Mouse (Mus musculus): Measurements from ENCODE around the gene Bcl6.

Bcl6 gene

DNA sequence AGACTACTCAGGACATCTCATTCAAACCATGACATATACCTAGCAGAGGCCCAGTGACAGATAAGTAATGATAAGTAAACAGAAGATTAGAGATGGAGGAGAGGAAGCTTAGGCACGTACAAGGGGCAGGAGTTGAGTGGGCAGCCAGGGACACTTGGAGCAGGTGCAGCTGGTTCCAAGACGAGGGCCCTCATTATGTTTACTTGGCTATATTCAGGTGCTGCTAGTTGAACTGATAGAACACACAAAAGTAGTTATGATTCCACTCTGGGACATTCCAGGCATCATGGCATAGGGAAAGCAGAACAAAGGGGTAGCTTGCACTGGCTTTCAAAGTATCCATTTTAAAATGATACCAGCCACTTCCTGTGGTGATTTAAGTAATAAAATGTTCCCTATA lies 54.3 kb downstream of the Bcl6 start:
- H3K4me1 ChIP-seq (replicated peaks; ENCODE audit: low read depth, low read length): peaks cover 10% of the 10 kb centered on the region

DNA sequence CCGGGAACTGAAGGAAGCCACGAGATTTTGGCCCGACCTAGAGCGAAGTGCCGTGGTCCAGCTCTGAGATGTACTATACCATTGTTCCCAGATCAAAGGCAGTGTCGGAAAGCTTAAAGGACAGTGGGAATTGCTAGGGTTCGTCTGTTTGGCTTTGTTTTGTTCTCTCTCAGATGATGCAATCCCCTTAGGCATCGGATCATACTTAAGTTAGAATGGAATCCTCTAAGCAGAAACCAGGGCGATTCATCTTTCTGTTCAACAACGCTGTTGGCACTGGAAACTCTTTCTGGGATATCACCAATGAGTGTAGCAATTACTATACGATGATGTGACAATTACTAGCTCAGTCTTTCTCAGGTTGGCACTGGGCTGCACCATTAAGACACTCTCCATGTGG lies 56.4 kb downstream of the Bcl6 start, which contains the start of gene Rtp2:
Gene Rtp2, minus strand, starts transcription at position 101 of the 400 bp plus-strand sequence.
- 0 out of 2 replicates have a peak, but pooled peaks cover 4% of the 10 kb centered on the region for H3K27me3 ChIP-seq (ENCODE audit: insufficient read depth, low read length)
- peaks cover 15% of the 10 kb centered on the region for H3K9me3 ChIP-seq (ENCODE audit: low read length)
- H3K4me1 ChIP-seq (replicated peaks; ENCODE audit: low read depth, low read length): peaks cover 12% of the 10 kb centered on the region
- H3K36me3 ChIP-seq (ENCODE audit: insufficient read depth, low read length): no peaks in the 10 kb centered on the region
- H3K4me3 ChIP-seq (replicated peaks; ENCODE audit: low read length): no peak within 1 kb of the TSS
- no peak for TF ChIP-seq NANOG (IDR thresholded peaks at IDR 0.05; ENCODE audit: borderline replicate concordance, low read length)
- TF ChIP-seq POU5F1 (IDR thresholded peaks at IDR 0.05; ENCODE audit: borderline replicate concordance, low read length): no peak
- no peak for TF ChIP-seq CTCF (conservative IDR thresholded peaks at IDR 0.05; ENCODE audit: low read length)

More for the DNA sequence above, 54.3 kb downstream of the Bcl6 start:
- Histone ChIP-seq H3K27me3 (ENCODE audit: insufficient read depth, low read length) (0 out of 2 replicates have a peak, but pooled peaks cover 4% of the 10 kb centered on the region), H3K4me3 (replicated peaks; ENCODE audit: low read length) (no peak overlapping the region), H3K9me3 (ENCODE audit: low read length) (no peaks in the 10 kb centered on the region), H3K36me3 (ENCODE audit: insufficient read depth, low read length) (no peaks in the 10 kb centered on the region)
- no peak for TF ChIP-seq NANOG (IDR thresholded peaks at IDR 0.05; ENCODE audit: borderline replicate concordance, low read length)
- TF ChIP-seq POU5F1 (IDR thresholded peaks at IDR 0.05; ENCODE audit: borderline replicate concordance, low read length): no peak
- TF ChIP-seq CTCF (conservative IDR thresholded peaks at IDR 0.05; ENCODE audit: low read length): no peak

DNA sequence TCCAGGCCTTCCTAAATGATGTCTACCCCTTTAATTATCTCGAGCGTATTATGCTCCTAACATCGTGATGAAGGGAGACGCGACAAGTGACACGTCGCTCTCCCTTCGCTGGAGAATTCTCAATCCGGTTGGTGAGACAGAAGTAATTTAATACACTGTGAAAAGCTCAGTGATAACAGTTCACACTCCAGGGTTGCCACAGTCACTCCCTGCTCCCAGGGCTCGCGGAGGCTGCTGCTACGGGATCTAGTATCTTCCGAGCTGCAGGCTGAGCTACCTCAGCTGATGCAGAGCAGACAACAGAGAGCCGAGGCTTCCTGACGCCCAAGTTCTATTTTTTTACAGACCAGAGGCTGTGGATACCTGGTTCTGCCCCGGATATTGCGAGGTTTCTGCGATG lies 57.4 kb downstream of the Bcl6 start:
- no peak overlapping the region for H3K4me3 ChIP-seq (replicated peaks; ENCODE audit: low read length)
- TF ChIP-seq CTCF (conservative IDR thresholded peaks at IDR 0.05; ENCODE audit: low read length) (no peak), POU5F1 (IDR thresholded peaks at IDR 0.05; ENCODE audit: borderline replicate concordance, low read length) (no peak), NANOG (IDR thresholded peaks at IDR 0.05; ENCODE audit: borderline replicate concordance, low read length) (no peak)
- H3K36me3 ChIP-seq (ENCODE audit: insufficient read depth, low read length): no peaks in the 10 kb centered on the region
- 0 out of 2 replicates have a peak, but pooled peaks cover 4% of the 10 kb centered on the region for H3K27me3 ChIP-seq (ENCODE audit: insufficient read depth, low read length)
- peaks cover 19% of the 10 kb centered on the region for H3K4me1 ChIP-seq (replicated peaks; ENCODE audit: low read depth, low read length)
- peaks cover 26% of the 10 kb centered on the region for H3K9me3 ChIP-seq (ENCODE audit: low read length)

DNA sequence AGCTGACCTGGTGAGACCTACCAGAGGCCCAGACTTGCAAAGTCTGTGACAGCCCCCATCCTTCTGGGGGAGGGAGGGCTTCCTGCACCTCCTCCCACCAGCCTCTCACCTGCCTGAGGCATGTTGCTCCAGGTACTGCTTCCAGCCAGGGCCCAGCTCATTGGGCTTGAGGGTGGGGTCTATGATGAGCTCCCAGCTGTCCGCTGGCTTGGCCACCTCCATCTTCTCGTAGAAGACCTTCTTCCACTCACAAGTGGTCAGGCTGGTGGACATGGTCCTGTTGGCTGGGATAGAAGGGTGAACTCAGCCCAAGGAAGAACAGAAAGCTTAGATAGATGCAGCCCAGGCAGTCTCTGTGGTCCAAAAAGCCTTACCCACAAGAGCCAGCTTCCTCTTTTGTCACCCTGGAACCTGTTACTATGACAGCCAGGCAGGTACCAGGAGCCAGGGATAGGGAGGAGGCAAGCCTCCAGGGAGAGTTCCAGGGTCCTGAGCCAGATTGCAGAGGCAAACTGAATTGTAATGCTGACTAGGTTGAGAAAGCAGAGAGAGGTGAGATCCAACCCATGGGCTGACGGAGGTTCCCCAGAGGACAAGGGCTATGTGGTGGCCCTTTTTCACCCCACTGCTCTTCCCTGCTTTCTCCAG lies 58.1 kb downstream of the Bcl6 start:
- peaks cover 19% of the 10 kb centered on the region for H3K4me1 ChIP-seq (replicated peaks; ENCODE audit: low read depth, low read length)
- no peak overlapping the region for H3K4me3 ChIP-seq (replicated peaks; ENCODE audit: low read length)
- TF ChIP-seq POU5F1 (IDR thresholded peaks at IDR 0.05; ENCODE audit: borderline replicate concordance, low read length) (no peak), CTCF (conservative IDR thresholded peaks at IDR 0.05; ENCODE audit: low read length) (no peak), NANOG (IDR thresholded peaks at IDR 0.05; ENCODE audit: borderline replicate concordance, low read length) (no peak)
- 0 out of 2 replicates have a peak, but pooled peaks cover 4% of the 10 kb centered on the region for H3K27me3 ChIP-seq (ENCODE audit: insufficient read depth, low read length)
- H3K36me3 ChIP-seq (ENCODE audit: insufficient read depth, low read length): no peaks in the 10 kb centered on the region
- peaks cover 32% of the 10 kb centered on the region for H3K9me3 ChIP-seq (ENCODE audit: low read length)

DNA sequence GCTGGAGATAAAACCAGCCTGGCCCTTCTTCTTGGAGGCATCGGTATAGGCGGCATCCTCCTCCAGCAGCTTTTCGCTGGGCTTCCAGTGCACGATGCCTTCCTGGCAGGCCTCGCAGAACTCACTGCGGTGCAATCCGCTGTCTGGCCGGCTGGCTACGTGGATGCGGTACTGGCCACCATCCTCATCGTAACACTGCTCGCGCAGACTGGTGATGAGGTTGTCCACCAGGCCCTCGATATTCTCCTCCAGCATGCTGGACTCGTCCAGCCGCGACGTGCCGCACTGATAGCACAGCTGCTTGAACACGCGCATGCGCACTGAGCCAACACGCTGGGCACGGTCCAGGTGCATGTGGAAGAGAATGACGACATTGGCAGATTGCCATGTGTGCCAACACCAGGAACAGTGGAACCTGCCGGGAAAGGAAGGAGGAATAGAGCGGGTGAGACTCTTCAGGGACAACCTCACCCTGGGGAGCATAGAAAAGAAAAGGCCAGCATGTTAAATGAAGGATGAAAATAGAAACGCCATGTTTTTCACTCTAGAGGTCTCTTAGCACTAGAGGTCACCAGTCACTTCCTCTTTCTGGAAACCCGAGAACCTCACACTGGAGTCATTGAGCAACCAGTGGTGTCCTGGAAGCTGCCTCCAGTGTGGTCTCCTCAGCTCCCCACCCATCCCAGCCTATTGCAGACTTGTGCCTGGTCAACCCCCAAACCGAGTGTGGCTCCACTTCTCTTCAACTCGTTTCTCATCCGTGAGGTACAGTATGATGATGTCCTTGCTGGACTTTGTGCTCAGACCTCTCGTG lies 61.1 kb downstream of the Bcl6 start:
- peaks cover 30% of the 10 kb centered on the region for H3K4me1 ChIP-seq (replicated peaks; ENCODE audit: low read depth, low read length)
- H3K4me3 ChIP-seq (replicated peaks; ENCODE audit: low read length): peak overlapping the region; percentile 7; the same call in 1 of the 2 replicates
- peaks cover 57% of the 10 kb centered on the region for H3K9me3 ChIP-seq (ENCODE audit: low read length)
- 0 out of 2 replicates have a peak, but pooled peaks cover 4% of the 10 kb centered on the region for H3K27me3 ChIP-seq (ENCODE audit: insufficient read depth, low read length)
- TF ChIP-seq POU5F1 (IDR thresholded peaks at IDR 0.05; ENCODE audit: borderline replicate concordance, low read length) (no peak), NANOG (IDR thresholded peaks at IDR 0.05; ENCODE audit: borderline replicate concordance, low read length) (no peak)
- H3K36me3 ChIP-seq (ENCODE audit: insufficient read depth, low read length): no peaks in the 10 kb centered on the region

DNA sequence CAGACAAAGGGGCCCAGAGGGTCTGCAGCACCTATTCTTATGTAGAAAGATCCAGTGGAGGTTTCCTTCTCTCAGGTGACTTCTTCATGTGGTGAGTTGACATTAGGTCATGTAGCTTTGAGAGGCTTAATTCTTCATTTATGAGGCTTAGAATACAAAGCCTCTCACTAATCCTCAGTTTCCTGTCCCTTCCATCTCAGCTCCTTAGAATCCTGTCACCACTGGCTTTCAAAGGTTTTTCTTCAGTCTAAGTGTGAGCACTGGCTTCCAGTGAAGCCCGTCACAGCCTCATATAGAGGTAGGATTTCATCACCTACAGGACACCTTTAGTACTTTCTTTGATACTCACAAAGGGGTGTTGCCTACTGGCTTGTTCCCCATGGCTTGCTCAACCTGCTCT lies 65.7 kb downstream of the Bcl6 start:
- TF ChIP-seq CTCF (conservative IDR thresholded peaks at IDR 0.05; ENCODE audit: low read length) (no peak), POU5F1 (IDR thresholded peaks at IDR 0.05; ENCODE audit: borderline replicate concordance, low read length) (no peak), NANOG (IDR thresholded peaks at IDR 0.05; ENCODE audit: borderline replicate concordance, low read length) (peak; percentile 16; the same call in 1 of the 2 replicates)
- Histone ChIP-seq H3K4me3 (replicated peaks; ENCODE audit: low read length) (no peak overlapping the region), H3K36me3 (ENCODE audit: insufficient read depth, low read length) (no peaks in the 10 kb centered on the region; the same call in 1 of the 2 replicates), H3K9me3 (ENCODE audit: low read length) (peaks cover 88% of the 10 kb centered on the region), H3K4me1 (replicated peaks; ENCODE audit: low read depth, low read length) (peaks cover 27% of the 10 kb centered on the region), H3K27me3 (ENCODE audit: insufficient read depth, low read length) (no peaks in the 10 kb centered on the region)

DNA sequence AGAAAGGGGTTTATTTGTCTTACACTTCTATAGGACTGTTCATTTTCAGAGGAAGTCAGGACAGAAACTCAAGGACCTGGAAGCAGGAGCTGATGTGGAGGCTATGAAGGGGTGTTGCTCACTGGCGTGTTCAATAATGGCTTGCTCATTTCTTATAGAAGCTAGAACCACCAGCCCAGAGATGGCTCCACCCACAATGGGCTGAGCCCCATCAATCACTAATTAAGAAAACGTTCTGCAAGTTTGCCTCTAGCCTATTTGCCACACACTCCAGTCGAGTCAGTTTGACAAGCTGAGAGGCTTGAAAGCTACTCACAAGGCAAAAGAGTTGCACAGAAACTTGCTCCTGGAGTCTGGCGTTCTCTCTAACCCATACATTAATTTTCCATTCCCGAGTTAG lies 67.0 kb downstream of the Bcl6 start:
- TF ChIP-seq NANOG (IDR thresholded peaks at IDR 0.05; ENCODE audit: borderline replicate concordance, low read length) (no peak), CTCF (conservative IDR thresholded peaks at IDR 0.05; ENCODE audit: low read length) (no peak), POU5F1 (IDR thresholded peaks at IDR 0.05; ENCODE audit: borderline replicate concordance, low read length) (no peak)
- H3K27me3 ChIP-seq (ENCODE audit: insufficient read depth, low read length): no peaks in the 10 kb centered on the region
- H3K4me1 ChIP-seq (replicated peaks; ENCODE audit: low read depth, low read length): peaks cover 19% of the 10 kb centered on the region
- H3K36me3 ChIP-seq (ENCODE audit: insufficient read depth, low read length): no peaks in the 10 kb centered on the region; the same call in 1 of the 2 replicates
- H3K4me3 ChIP-seq (replicated peaks; ENCODE audit: low read length): no peak overlapping the region
- peaks cover 86% of the 10 kb centered on the region for H3K9me3 ChIP-seq (ENCODE audit: low read length)

DNA sequence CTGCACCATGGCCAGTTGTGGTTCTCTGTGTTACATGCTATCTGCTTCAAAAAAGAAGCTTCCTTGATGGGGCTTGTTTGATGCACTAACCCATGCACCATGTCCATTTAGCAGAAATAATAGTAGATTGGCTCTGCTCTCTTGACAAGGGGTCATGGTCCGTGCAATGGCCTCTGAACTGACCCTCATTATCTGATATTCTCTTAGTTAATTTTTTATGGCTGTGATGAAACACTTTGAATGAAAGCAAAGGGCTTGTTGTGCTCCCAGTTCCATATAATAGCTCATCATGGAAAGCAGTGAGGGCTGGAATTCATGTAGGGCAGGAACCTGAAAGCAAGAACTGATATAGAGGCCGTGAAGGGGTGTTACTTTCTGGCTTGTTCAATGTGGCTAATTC lies 69.2 kb downstream of the Bcl6 start:
- peaks cover 68% of the 10 kb centered on the region for H3K9me3 ChIP-seq (ENCODE audit: low read length)
- H3K4me3 ChIP-seq (replicated peaks; ENCODE audit: low read length): no peak overlapping the region
- peaks cover 17% of the 10 kb centered on the region for H3K4me1 ChIP-seq (replicated peaks; ENCODE audit: low read depth, low read length)
- no peaks in the 10 kb centered on the region for H3K27me3 ChIP-seq (ENCODE audit: insufficient read depth, low read length)
- H3K36me3 ChIP-seq (ENCODE audit: insufficient read depth, low read length): no peaks in the 10 kb centered on the region; the same call in 1 of the 2 replicates
- TF ChIP-seq CTCF (conservative IDR thresholded peaks at IDR 0.05; ENCODE audit: low read length): no peak
- no peak for TF ChIP-seq NANOG (IDR thresholded peaks at IDR 0.05; ENCODE audit: borderline replicate concordance, low read length)
- TF ChIP-seq POU5F1 (IDR thresholded peaks at IDR 0.05; ENCODE audit: borderline replicate concordance, low read length): no peak
